Mouse (Mus musculus) lung, adult 18-20 months (tissue): Measurements from ENCODE around the gene Vmn2r63.
"Not testable (repeated sequence)": the region's sequence is repeated elsewhere in the genome, so short reads cannot be mapped to it uniquely, and the experiment has no call there.

Experiments
- DNase-seq, 2 experiments: peaks; one replicate each; pipeline ENCODE4 v3.0.0; 2022; ENCODE audit warnings: mixed read lengths in 2 of 2

Gene Vmn2r63

DNA sequence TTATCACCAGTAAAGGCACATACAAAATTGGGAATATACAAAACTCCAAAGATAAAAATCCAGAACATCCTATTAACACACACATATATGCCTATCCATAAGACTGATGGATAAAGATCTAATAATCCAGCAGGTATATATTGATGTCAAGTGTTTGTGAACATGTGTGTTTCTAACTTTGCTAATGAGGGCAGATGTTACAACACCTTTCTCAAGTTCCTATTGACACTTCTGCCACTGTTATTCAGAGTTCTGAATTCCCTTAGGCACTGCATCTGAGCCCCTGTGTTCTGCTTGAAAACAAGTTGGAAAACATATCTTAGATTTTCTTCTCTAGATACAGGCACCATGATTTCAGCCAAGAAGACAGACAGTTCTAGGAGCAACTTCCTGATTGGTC, at the start of gene Vmn2r63:
Vmn2r63 (minus strand) TSS at position 101 of the 400 bp plus-strand sequence.
- not testable (repeated sequence) for DNase-seq

DNA sequence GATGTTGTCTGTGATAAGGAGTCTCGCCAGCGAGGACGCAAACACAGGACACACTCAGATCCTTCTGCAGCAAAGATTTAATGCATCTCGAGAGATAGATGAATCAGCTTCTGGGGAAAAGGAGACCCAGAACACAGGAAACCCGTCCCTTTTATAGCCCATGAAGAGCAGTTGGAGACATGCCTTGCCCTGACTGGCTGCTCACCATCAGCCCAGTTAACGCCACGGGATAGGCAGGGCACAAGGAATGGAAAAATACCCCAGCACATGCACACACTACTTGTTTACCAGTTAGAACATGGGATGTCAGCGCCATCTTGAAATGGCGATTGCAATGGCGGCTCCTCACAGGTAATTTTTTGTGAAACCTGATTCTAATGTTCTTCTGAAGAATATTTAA, 47.1 kb upstream of the Vmn2r63 start:
- no peak for DNase-seq

GRCm38 (mm10) chr7:42980098-42980497, 46.5 kb upstream of the Vmn2r63 start:
- DNase-seq, result peak; percentile 11 to 19

GRCm38 (mm10) chr7:42965246-42965645, 31.6 kb upstream of the Vmn2r63 start:
- DNase-seq, result no peak

DNA sequence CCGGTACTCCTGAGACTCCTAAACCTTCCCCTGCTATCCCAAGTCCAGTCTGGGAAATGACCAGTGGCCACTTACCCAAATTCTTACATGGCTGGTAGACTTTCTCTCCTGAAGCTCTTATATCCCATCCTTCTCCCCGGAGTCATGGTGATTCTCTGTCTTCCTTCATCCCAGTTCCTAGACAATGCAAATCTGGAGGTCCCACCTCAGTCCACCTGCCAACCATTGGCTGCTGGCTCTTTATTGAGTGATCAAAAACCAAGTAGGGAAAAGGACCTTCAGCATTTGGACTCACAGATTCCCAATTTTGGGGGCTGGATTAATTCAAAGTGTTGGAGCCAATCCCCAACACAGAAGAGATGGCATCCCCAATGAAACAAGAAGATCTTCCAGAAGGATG, 35.6 kb downstream of the Vmn2r63 start:
- not testable (repeated sequence) for DNase-seq

DNA sequence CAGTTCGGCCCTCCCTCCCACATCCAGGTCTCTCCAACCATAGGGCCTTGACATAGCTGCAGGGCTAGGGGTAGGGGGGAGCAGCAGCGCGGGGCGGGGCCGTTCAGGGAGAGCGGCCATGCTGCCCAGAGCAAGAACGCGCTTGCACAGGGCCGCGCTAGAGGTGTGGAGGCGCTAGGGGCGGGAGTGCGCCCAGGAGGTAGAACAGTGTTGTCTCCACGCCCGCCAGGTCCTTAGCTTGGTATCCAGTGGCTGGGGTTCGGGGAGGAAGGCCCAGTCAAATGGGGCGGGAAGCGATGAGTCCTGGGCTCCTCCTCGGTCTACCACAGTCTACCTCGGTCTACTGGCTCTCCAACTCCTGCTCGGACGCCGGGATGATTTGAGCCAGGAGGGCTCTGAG, 55.5 kb downstream of the Vmn2r63 start:
- no peak for DNase-seq

- DNase-seq, result not testable (repeated sequence)
Observed at GRCm38 (mm10) chr7:42866801-42867458, 66.7 kb downstream of the Vmn2r63 start, which contains the start of gene Gm2381. Gene Gm2381 (minus strand): TSS chr7:42867234.
